Mouse (Mus musculus): Measurements from ENCODE around the gene B4galt5.
"Not testable (repeated sequence)": the region's sequence is repeated elsewhere in the genome, so short reads cannot be mapped to it uniquely, and the experiment has no call there.

Gene B4galt5

GRCm38 (mm10) chr2:167348376-167349282, at the start of gene B4galt5:
Gene B4galt5 (minus strand): TSS chr2:167349183.
- peak; percentile 72 for DNase-seq

DNA sequence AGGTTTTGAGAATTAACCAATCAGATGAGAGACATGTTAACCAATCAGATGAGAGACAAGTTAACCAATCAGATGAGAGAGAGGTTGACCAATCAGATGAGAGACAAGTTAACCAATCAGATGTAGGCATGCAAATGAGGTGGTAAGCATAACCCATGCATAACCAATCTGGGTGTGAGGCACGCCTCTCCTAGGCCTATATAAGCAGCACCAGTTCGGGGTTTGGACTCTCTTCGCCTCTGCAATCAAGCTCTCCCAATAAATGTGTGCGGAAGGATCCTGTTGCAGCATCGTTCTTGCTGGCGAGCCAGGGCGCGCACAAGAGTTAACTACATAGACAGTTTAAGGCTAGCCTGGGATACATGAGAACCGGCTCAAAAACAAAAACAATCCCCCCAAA, 47.4 kb upstream of the B4galt5 start:
- DNase-seq, result not testable (repeated sequence)

GRCm38 (mm10) chr2:167394426-167394825, 45.4 kb upstream of the B4galt5 start:
- no peak for DNase-seq

DNA sequence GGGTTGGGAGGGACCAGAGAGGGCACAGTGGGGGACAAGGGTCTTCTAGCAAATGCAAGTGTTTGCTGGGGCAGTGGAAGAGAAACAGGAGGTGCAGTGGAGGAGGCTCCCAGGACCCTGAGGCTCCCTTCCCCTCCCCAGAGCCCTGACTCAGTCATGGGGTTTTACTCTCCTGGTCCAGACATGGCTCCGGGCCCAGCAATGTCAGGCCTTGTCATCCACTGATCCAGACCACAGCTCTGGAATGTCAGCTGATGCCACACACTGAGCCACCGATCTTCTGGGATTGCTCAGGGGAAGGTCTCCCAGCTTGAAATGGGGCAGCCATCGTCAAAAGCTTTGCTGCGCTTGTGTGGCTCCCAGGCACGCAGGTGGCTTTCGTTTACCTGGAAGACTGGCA, 38.0 kb upstream of the B4galt5 start:
- DNase-seq, result no peak

DNA sequence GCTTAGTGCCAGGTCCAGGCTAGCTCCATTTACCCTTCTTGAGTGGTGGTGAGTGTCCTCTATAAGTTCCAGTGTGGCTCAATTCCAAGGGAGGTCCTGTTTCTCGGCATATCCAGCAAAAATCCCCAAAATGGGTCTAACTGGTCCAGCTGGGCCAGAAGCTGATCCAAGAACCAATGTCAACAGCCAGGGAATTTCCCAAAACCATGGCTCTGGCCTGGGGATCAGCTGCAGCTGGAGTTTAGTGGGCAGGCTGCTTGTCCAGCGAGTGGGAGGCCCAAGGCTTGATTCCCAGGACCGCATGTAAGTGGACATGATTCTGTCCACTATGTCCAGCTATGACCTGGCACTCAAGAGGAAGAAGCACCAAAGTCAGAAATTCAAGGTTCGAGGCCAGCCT, 37.5 kb upstream of the B4galt5 start:
- no peak for DNase-seq

DNA sequence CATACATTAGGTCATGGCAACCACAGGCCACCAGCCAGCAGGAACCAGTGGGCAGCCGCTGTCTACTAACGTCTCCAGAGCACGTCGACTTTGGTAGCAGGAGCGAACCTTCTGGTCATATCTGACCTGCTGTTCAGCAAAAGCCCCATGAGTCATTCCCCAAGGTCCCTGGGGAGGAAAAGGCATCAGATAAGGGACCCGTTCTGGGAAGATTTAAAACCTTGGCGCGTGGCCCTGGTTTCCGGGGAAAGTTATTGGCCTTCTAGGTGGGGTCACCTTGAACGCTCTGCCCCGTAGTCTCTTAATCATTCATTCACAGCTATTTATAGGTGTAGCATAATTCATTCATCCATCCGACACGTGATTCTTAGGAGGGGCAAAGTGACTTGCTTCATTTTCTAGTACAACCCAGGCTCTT, 34.7 kb upstream of the B4galt5 start:
- DNase-seq, result no peak

GRCm38 (mm10) chr2:167382389-167382788, 33.4 kb upstream of the B4galt5 start:
- no peak for DNase-seq

DNA sequence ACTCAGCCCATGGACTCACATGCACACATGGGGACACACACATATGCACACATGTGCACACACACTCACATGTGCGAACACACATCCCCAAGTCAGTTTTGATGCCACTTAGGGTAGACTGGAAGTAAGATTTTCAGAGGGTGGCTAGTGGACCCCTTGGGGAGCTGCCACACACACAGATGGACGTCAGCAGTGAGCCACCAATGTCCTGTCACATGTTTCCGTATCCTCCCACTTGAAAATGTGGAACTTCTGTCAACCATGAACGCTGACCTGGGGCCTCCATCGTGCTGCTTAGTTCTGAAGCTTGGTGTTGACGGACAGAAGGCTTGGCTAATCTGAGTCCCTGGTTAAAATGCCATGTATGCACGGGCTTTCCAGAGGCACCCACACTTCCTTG, 32.6 kb upstream of the B4galt5 start:
- DNase-seq, result no peak

GRCm38 (mm10) chr2:167380615-167381285, 31.8 kb upstream of the B4galt5 start:
- no peak for DNase-seq

DNA sequence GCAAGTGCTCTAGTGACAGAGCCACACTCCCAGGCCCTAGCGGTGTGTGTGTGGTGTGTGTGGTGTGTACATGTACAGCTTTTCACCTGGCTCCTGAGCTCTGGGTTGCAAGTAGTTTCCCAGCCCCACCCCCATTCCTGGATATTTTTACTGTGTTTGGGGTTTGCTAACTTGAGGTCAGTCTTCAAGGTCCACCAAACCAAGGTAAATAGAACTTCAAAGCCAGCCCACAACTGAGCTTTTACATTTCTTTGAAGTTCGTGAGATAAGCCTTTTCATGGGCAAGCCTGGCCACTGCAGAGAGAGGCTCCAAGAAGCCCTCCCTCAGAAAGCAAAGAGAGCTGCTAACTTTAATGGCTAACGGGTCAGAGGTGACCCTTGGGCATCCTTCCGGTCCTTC, 30.0 kb upstream of the B4galt5 start:
- DNase-seq, result no peak

DNA sequence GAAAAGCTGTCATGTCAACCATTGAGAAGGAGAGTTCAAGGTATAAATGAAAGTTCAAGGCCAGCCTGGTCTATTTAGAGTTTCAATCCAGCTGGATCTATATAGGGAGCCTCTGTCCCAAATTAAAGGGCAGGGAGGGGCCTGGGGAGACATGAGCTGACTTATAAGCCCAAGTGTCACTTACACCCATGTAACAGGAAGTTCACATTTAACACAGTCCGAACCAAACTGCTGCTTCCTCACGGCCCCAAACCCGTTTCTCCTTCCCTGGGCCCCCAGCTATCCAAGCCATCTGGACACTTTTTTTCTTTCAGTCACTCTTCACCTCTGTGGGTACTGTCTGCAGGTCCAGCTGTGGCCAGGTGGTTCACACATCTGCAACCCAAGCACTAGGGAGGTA, 28.7 kb upstream of the B4galt5 start:
- DNase-seq, result no peak

DNA sequence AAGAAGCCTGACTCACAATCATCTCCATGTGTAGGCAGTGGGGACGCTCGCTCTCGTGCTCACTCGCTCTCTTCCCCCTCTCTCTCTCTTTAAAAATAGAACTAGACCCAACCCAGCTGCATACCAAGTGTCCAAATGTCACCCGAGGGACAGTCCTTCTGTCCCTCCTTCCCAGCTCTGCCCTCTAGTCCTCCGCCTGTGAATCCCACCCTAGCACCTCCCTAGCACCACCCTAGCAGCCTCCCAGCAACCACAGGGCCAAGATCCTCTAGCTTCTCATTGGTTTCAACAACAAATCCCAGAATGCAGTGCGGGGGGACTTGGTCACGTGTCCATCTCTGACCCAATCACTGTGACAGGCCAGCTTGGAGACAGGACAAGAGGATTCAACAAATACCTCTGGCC, 27.2 kb upstream of the B4galt5 start:
- no peak for DNase-seq

GRCm38 (mm10) chr2:167375688-167376087, 26.7 kb upstream of the B4galt5 start:
- no peak for DNase-seq

DNA sequence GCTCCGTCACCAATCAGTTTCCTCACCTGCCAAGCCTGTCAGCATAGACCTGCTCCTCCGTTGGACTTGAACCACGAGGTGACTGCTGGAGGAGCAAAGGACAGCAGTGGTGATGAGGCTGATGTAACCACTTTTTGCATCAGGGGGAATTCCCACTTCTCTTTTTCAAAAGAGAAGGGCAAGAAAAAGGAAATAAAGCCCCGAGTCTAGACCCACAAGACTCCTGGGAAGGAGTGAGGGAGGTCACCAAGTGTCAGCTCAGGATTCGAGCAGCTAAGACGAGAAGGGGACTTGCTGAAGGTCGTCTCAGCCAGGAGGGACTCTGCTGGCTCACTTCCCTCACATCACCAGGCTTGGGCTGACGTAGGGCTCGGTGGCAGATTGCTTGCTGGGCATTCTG, 26.2 kb upstream of the B4galt5 start:
- no peak for DNase-seq

- peak; percentile 41 for DNase-seq
Observed at GRCm38 (mm10) chr2:167374191-167374805, 25.3 kb upstream of the B4galt5 start.

- DNase-seq, result peak; percentile 94
Observed at GRCm38 (mm10) chr2:167373266-167373665, 24.3 kb upstream of the B4galt5 start.

DNA sequence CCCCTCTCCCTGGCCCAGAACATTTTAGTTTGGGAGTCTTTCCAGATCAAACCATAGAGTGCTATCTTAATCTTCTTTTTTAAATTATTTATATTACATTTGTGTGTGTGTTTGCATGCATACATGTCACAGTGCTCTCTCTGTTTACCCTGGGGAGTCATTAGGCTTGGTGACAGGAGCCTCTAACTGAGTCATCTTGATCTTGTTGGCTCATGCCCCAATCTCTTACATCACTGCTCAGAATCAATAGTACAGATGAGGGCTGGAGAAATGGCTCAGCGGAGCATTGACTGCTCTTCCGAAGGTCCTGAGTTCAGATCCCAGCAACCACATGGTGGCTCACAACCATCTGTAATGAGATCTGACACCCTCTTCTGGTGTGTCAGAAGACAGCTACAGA, 22.5 kb upstream of the B4galt5 start:
- no peak for DNase-seq

GRCm38 (mm10) chr2:167368328-167368727, 19.3 kb upstream of the B4galt5 start:
- DNase-seq, result no peak

- no peak for DNase-seq
Observed at GRCm38 (mm10) chr2:167367777-167368281, 18.8 kb upstream of the B4galt5 start.

DNA sequence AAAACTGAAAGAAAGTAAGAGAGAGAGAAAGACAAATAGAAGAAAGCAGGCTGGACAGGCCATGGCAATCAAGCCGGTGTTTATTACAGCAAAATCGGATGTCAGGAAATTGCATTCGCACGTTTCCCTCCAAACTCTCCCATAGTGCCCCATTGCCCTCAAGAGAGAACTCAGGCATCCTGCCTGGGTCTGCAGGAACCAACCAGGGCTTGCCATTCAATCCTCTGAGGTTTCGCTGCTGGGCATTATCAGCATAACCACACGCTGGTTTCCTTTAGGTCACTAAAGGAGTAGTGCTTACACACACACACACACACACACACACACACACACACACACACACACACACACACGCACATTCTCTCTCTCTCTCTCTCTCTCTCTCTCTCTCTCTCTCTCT, 18.3 kb upstream of the B4galt5 start:
- no peak for DNase-seq

- no peak for DNase-seq
Observed at GRCm38 (mm10) chr2:167365063-167365462, 16.1 kb upstream of the B4galt5 start.

GRCm38 (mm10) chr2:167363272-167364045, 14.5 kb upstream of the B4galt5 start:
- no peak for DNase-seq

DNA sequence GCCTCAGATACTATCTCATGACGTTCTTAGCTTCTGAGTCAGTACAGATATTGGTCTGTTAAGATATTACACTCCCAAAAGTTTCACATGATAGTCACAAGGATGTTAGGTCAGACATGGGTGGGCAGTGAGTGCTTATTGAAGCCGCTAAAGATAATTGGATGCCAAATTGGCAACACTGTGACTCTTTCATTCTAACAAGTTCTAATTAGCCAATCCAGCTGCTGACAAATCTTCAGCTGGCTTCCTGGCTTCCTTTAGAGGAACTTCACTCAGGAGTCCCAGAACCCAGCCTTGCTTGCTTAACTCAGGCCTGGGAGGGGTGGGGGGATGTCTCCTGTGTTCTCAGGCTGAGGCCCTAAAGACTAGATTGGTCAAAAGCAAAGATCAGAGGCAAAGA, 9.5 kb upstream of the B4galt5 start:
- DNase-seq, result no peak

Data from cerebellum, adult 11-12 months (tissue).